Mouse (Mus musculus) kidney, postnatal 0 days (tissue): ENCODE results near the gene Zc3hc1. TPM values are rescaled to one million over a fixed set of nuclear protein-coding genes. Genes with fewer than 3 reads are reported as not detected.

Experiments
- ATAC-seq: fragments of 200-750 bp; cut with Nextera tagmentation; replicated peaks from 2 replicates; pipeline ENCODE4 v1.8.0; 2017; ENCODE audit warnings: low read depth, moderate number of reproducible peaks, moderate TSS enrichment, moderate library complexity; ENCODE audit not compliant: low FRiP score
- DNase-seq: peaks from one replicate; pipeline ENCODE4 v3.0.0-alpha.2; 2016; ENCODE audit warnings: low spot score
- H3K27ac ChIP-seq: fragments of 300-500 bp; sonication (generic); 2 replicates; pipeline ENCODE4 v1.5.1; 2014; ENCODE audit warnings: mild to moderate bottlenecking
- H3K27me3 ChIP-seq: fragments of 300-500 bp; sonication (generic); 2 replicates; pipeline ENCODE4 v1.6.1; 2014; ENCODE audit warnings: low read length, mixed read lengths; ENCODE audit not compliant: insufficient read depth
- H3K36me3 ChIP-seq: fragments of 300-500 bp; sonication (generic); 2 replicates; pipeline ENCODE4 v1.6.1; 2014; ENCODE audit warnings: low read length, mixed read lengths; ENCODE audit not compliant: insufficient read depth
- H3K4me1 ChIP-seq: fragments of 300-500 bp; sonication (generic); replicated peaks from 2 replicates; pipeline ENCODE4 v1.6.1; 2014; ENCODE audit warnings: antibody characterized with exemption, low read length, mixed read lengths; ENCODE audit not compliant: insufficient read depth
- H3K4me2 ChIP-seq: fragments of 300-500 bp; sonication (generic); 2 replicates; pipeline ENCODE4 v1.6.1; 2014; ENCODE audit warnings: mild to moderate bottlenecking, low read length, moderate library complexity, mixed read lengths
- H3K4me3 ChIP-seq: fragments of 300-500 bp; sonication (generic); replicated peaks from 2 replicates; pipeline ENCODE4 v1.5.1; 2014; ENCODE audit warnings: low read depth, low read length
- H3K9ac ChIP-seq: fragments of 300-500 bp; sonication (generic); 2 replicates; pipeline ENCODE4 v1.6.1; 2014; ENCODE audit warnings: low read depth, low read length
- H3K9me3 ChIP-seq: fragments of 300-500 bp; sonication (generic); replicated peaks from 2 replicates; pipeline ENCODE4 v1.6.1; 2016; ENCODE audit warnings: low read length, inconsistent platforms, mixed read lengths
- CTCF ChIP-seq: IDR thresholded peaks from 2 replicates; pipeline ENCODE4 v1.5.1; 2016; ENCODE audit warnings: antibody characterized with exemption, low read depth, mild to moderate bottlenecking, moderate library complexity
- WGBS: fragments of 180-500 bp; shearing (Covaris S2); extraction: QIAGEN DNeasy Blood & Tissue Kit; methylation state at CpG from one replicate; pipeline ENCODE4 v1.1.7; 2014; 5-methylcytosine and 5-hydroxymethylcytosine counted together
- polyA plus RNA-seq: library from polyadenylated mRNA; unstranded; fragments of >200 nt; fragmentation: Nextera tagmentation; extraction: Ambion mirVana; gene quantifications from 2 replicates; pipeline ENCODE4 v1.2.1, GENCODE M21; 2015

The Zc3hc1 gene
- polyA plus RNA-seq, 1 experiment from 2014 or later, result 42.9 TPM

GRCm38 (mm10) chr6:30351290-30351689 is 39.5 kb downstream of the Zc3hc1 start:
- Histone ChIP-seq H3K4me3 (no peak overlapping the region), H3K4me2 (no peak overlapping the region), H3K9me3 (no peaks in the 10 kb centered on the region), H3K9ac (no peak overlapping the region), H3K4me1 (peaks cover 9% of the 10 kb centered on the region), H3K27me3 (no peaks in the 10 kb centered on the region), H3K36me3 (no peaks in the 10 kb centered on the region), H3K27ac (no peak overlapping the region)
- DNase-seq, result no peak
- TF ChIP-seq CTCF, result no peak
- ATAC-seq, result no peak
- WGBS, result 63% methylated on average over 9 of the region's 9 CpGs

GRCm38 (mm10) chr6:30347288-30347801 is 43.5 kb downstream of the Zc3hc1 start:
- Histone ChIP-seq H3K9ac (no peak overlapping the region), H3K27ac (no peak overlapping the region), H3K36me3 (no peaks in the 10 kb centered on the region), H3K27me3 (no peaks in the 10 kb centered on the region), H3K4me2 (no peak overlapping the region), H3K4me1 (no peaks in the 10 kb centered on the region), H3K4me3 (no peak overlapping the region), H3K9me3 (no peaks in the 10 kb centered on the region)
- TF ChIP-seq CTCF, result no peak
- ATAC-seq (no peak), DNase-seq (no peak)
- WGBS, result 83% methylated on average over 4 of the region's 4 CpGs

DNA sequence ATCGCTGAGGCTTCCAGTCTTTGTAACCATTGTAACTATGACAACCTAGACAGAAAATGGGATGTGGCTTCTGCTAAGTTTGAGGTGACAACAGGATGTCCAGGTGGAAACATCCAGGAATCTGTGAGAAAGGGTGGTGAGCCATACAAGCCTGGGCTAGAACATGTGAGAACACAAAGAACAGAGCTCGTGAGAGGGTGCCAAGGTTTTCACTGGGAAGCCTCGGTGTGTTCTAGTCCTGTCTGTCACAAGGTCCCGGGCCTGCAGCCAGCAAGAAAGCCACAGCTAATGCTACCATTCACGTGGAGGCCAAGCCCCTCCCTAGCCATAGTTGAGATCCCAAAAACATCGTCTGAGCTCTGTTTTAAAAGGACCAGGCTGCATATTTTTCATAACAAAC is 44.1 kb downstream of the Zc3hc1 start:
- Histone ChIP-seq H3K27ac (no peak overlapping the region), H3K9ac (no peak overlapping the region), H3K4me1 (no peaks in the 10 kb centered on the region), H3K36me3 (no peaks in the 10 kb centered on the region), H3K4me3 (no peak overlapping the region), H3K4me2 (no peak overlapping the region), H3K27me3 (no peaks in the 10 kb centered on the region), H3K9me3 (no peaks in the 10 kb centered on the region)
- WGBS, result 63% methylated on average over 6 of the region's 6 CpGs
- no peak for TF ChIP-seq CTCF
- ATAC-seq (no peak), DNase-seq (no peak)

GRCm38 (mm10) chr6:30344032-30344431 is 46.8 kb downstream of the Zc3hc1 start:
- no peak for TF ChIP-seq CTCF
- H3K27me3 ChIP-seq, result no peaks in the 10 kb centered on the region
- ATAC-seq (no peak), DNase-seq (peak; percentile 48)
- H3K9me3 ChIP-seq, result no peaks in the 10 kb centered on the region
- H3K4me2 ChIP-seq, result no peak overlapping the region
- no peak overlapping the region for H3K27ac ChIP-seq
- no peaks in the 10 kb centered on the region for H3K4me1 ChIP-seq
- no peak overlapping the region for H3K9ac ChIP-seq
- WGBS, result 37% methylated on average over 6 of the region's 6 CpGs
- H3K36me3 ChIP-seq, result no peaks in the 10 kb centered on the region
- no peak overlapping the region for H3K4me3 ChIP-seq

DNA sequence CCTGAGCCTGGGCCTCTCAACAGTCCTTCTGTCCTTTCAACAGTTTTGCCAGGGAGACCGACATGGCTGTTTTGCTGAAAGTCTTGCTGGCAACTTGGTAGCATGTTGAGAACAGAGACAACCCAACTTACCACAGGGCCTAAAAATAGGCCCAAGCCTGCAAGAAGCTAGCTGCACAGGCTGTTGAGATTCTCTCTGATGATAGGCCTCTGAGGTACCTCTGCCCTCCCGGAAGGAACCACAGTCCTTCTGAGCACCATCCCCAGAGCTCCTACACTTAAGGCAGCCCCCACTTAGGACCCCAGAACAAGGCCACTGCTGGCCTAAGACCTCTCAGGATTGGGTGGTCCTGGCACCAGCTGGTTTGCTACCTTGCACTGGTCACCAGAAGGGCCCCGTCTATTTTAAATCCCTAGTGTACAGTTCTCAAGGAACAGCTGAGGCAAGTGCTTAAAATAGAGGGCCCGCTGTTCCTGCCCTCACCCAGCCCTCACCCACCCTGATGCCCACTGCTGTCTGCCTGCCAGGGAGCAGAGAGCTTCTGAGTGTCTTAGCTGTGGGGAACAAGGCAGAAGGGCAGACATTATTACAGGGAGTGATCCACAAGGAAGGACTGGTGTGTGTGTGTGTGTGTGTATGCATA is 50.5 kb downstream of the Zc3hc1 start:
- no peak for TF ChIP-seq CTCF
- no peaks in the 10 kb centered on the region for H3K27me3 ChIP-seq
- no peak overlapping the region for H3K4me3 ChIP-seq
- H3K9ac ChIP-seq, result no peak overlapping the region
- no peak for ATAC-seq
- H3K9me3 ChIP-seq, result no peaks in the 10 kb centered on the region
- WGBS, result 81% methylated on average over 4 of the region's 4 CpGs
- no peaks in the 10 kb centered on the region for H3K36me3 ChIP-seq
- H3K27ac ChIP-seq, result no peak overlapping the region
- DNase-seq, result no peak
- no peaks in the 10 kb centered on the region for H3K4me1 ChIP-seq
- no peak overlapping the region for H3K4me2 ChIP-seq

GRCm38 (mm10) chr6:30336912-30337311 is 53.9 kb downstream of the Zc3hc1 start:
- Histone ChIP-seq H3K4me3 (no peak overlapping the region), H3K9me3 (no peaks in the 10 kb centered on the region), H3K9ac (no peak overlapping the region), H3K36me3 (no peaks in the 10 kb centered on the region), H3K4me1 (no peaks in the 10 kb centered on the region; the same call in 1 of the 2 replicates), H3K27ac (peak overlapping the region; percentile 39; the same call in 1 of the 2 replicates), H3K4me2 (no peak overlapping the region; the same call in 1 of the 2 replicates), H3K27me3 (no peaks in the 10 kb centered on the region)
- WGBS, result 26% methylated on average over 5 of the region's 5 CpGs
- peak; percentile 93 for DNase-seq
- peak; percentile 30; the same call in 1 of the 2 replicates for TF ChIP-seq CTCF
- no peak; the same call in 1 of the 2 replicates for ATAC-seq
